Mouse (Mus musculus) kidney, postnatal 14 days (tissue): ENCODE data around the gene Gm10057.
"Not testable (repeated sequence)": the region's sequence is repeated elsewhere in the genome, so short reads cannot be mapped to it uniquely, and the experiment has no call there.

Experiments used
- DNase-seq: peaks from one replicate; pipeline ENCODE4 v3.0.0; 2022; ENCODE audit warnings: mixed read lengths

The Gm10057 gene

DNA sequence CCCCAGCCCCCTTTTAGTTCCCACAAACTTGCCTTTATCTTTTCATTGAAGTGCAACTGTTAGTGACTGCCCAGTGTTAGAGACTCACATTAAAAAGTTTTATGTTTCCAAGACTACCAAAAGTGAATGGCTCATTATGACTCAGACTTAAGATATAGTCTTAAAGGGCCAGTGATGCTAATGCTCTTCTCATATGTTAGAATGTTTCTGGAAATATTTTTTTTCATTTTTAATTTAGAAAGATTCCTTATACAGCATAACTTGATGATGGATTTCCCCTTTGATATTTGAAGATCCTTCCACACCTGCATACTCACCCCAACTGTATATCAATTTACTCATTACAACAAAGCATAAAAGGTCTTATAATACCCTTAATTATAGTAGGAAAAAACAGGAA, at the start of gene Gm10057:
Gene Gm10057, minus strand, starts transcription at position 101 of the 400 bp plus-strand sequence.
- not testable (repeated sequence) for DNase-seq

DNA sequence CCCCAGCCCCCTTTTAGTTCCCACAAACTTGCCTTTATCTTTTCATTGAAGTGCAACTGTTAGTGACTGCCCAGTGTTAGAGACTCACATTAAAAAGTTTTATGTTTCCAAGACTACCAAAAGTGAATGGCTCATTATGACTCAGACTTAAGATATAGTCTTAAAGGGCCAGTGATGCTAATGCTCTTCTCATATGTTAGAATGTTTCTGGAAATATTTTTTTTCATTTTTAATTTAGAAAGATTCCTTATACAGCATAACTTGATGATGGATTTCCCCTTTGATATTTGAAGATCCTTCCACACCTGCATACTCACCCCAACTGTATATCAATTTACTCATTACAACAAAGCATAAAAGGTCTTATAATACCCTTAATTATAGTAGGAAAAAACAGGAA, 21.1 kb downstream of the Gm10057 start, which contains the start of gene 4921511M17Rik:
Gene 4921511M17Rik, minus strand, starts transcription at position 101 of the 400 bp plus-strand sequence.
- DNase-seq = not testable (repeated sequence)

DNA sequence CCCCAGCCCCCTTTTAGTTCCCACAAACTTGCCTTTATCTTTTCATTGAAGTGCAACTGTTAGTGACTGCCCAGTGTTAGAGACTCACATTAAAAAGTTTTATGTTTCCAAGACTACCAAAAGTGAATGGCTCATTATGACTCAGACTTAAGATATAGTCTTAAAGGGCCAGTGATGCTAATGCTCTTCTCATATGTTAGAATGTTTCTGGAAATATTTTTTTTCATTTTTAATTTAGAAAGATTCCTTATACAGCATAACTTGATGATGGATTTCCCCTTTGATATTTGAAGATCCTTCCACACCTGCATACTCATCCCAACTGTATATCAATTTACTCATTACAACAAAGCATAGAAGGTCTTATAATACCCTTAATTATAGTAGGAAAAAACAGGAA, 42.3 kb downstream of the Gm10057 start, which contains the start of gene Samt1:
Gene Samt1, minus strand, starts transcription at position 101 of the 400 bp plus-strand sequence.
- not testable (repeated sequence) for DNase-seq
